Mouse (Mus musculus) T-helper 2 cell (primary cell): ENCODE measurements around the gene Wnt4.

Experiments
- in situ Hi-C: fragments of 300-600 bp; cut with MboI, MseI; formaldehyde crosslinking; loops from one replicate; pipeline ENCODE4 v1.15.1; 2025; ENCODE audit warnings: high pct_unique_total_duplicates

Wnt4 gene

GRCm38 (mm10) chr4:137277166-137277513, at the start of gene Wnt4:
Gene Wnt4, plus strand, starts transcription at chr4:137277489.
- in situ Hi-C loops: no loop called here

GRCm38 (mm10) chr4:137228566-137229115, 48.6 kb upstream of the Wnt4 start:
- in situ Hi-C loops: loop anchor here (5.0 kb wide), 1 partner anchor 56 kb away; no protein-coding TSS in a partner anchor

GRCm38 (mm10) chr4:137231494-137232470, 45.5 kb upstream of the Wnt4 start:
- in situ Hi-C loops: no loop called here

GRCm38 (mm10) chr4:137233632-137234031, 43.7 kb upstream of the Wnt4 start:
- in situ Hi-C loops: no loop called here

- in situ Hi-C loops: no loop called here
Observed at GRCm38 (mm10) chr4:137234444-137234843, 42.8 kb upstream of the Wnt4 start.

- in situ Hi-C loops: no loop called here
Observed at GRCm38 (mm10) chr4:137235368-137235767, 41.9 kb upstream of the Wnt4 start.

- in situ Hi-C loops: no loop called here
Observed at GRCm38 (mm10) chr4:137244883-137245282, 32.4 kb upstream of the Wnt4 start.

GRCm38 (mm10) chr4:137250333-137250732, 27.0 kb upstream of the Wnt4 start:
- in situ Hi-C loops: loop anchor here (10.0 to 25.0 kb wide), 2 partner anchors 863 to 1584 kb away; no protein-coding TSS in a partner anchor

GRCm38 (mm10) chr4:137250849-137251248, 26.4 kb upstream of the Wnt4 start:
- in situ Hi-C loops: loop anchor here (10.0 to 25.0 kb wide), 2 partner anchors 864 to 1584 kb away; no protein-coding TSS in a partner anchor

- in situ Hi-C loops: loop anchor here (10.0 to 25.0 kb wide), 2 partner anchors 866 to 1581 kb away; no protein-coding TSS in a partner anchor
Observed at GRCm38 (mm10) chr4:137253601-137254000, 23.7 kb upstream of the Wnt4 start.

GRCm38 (mm10) chr4:137254206-137254976, 22.9 kb upstream of the Wnt4 start:
- in situ Hi-C loops: loop anchor here (10.0 to 25.0 kb wide), 2 partner anchors 867 to 1580 kb away; no protein-coding TSS in a partner anchor

GRCm38 (mm10) chr4:137255568-137255967, 21.7 kb upstream of the Wnt4 start:
- in situ Hi-C loops: loop anchor here (10.0 to 25.0 kb wide), 2 partner anchors 868 to 1579 kb away; no protein-coding TSS in a partner anchor

- in situ Hi-C loops: loop anchor here (10.0 to 25.0 kb wide), 2 partner anchors 875 to 1783 kb away; no protein-coding TSS in a partner anchor
Observed at GRCm38 (mm10) chr4:137261826-137262225, 15.5 kb upstream of the Wnt4 start.

- in situ Hi-C loops: loop anchor here (10.0 to 25.0 kb wide), 2 partner anchors 877 to 1781 kb away; no protein-coding TSS in a partner anchor
Observed at GRCm38 (mm10) chr4:137264066-137264465, 13.2 kb upstream of the Wnt4 start.

- in situ Hi-C loops: loop anchor here (10.0 to 25.0 kb wide), 2 partner anchors 878 to 1780 kb away; no protein-coding TSS in a partner anchor
Observed at GRCm38 (mm10) chr4:137265116-137265515, 12.2 kb upstream of the Wnt4 start.

- in situ Hi-C loops: loop anchor here (10.0 to 25.0 kb wide), 2 partner anchors 881 to 1776 kb away; no protein-coding TSS in a partner anchor
Observed at GRCm38 (mm10) chr4:137268541-137268940, 8.7 kb upstream of the Wnt4 start.

- in situ Hi-C loops: loop anchor here (25.0 kb wide), 1 partner anchor 885 kb away; no protein-coding TSS in a partner anchor
Observed at GRCm38 (mm10) chr4:137271856-137272255, 5.4 kb upstream of the Wnt4 start.

- in situ Hi-C loops: loop anchor here (25.0 kb wide), 1 partner anchor 887 kb away; no protein-coding TSS in a partner anchor
Observed at GRCm38 (mm10) chr4:137274304-137274703, 3.0 kb upstream of the Wnt4 start.

- in situ Hi-C loops: no loop called here
Observed at GRCm38 (mm10) chr4:137276443-137277165, 685 bp upstream of the Wnt4 start.

- in situ Hi-C loops: no loop called here
Observed at GRCm38 (mm10) chr4:137277600-137278143, 383 bp downstream of the Wnt4 start.
